Mouse (Mus musculus) left cerebral cortex, adult 2 months (tissue): ENCODE measurements around the gene Rab37. TPM values are rescaled to one million over a fixed set of nuclear protein-coding genes. Genes with fewer than 3 reads are reported as not detected.

Experiments
- DNase-seq, 2 experiments: peaks; one replicate each; pipeline ENCODE4 v3.0.0; 2021 to 2022; ENCODE audit warnings: low spot score in 2 of 2, mixed read lengths in 1 of 2; ENCODE audit errors: extremely low spot score in 1 of 2
- H3K27ac ChIP-seq: fragments of 200-600 bp; 2 replicates; pipeline ENCODE4 v1.8.1; 2022
- H3K4me3 ChIP-seq: fragments of 200-600 bp; 2 replicates; pipeline ENCODE4 v1.8.1; 2022
- CTCF ChIP-seq: fragments of 200-600 bp; IDR thresholded peaks from 2 replicates; pipeline ENCODE4 v1.8.1; 2022; ENCODE audit warnings: antibody characterized with exemption, mild to moderate bottlenecking, moderate library complexity
- intact Hi-C: fragments of 180-260 bp; cut with DNase I; formaldehyde crosslinking; loops from one replicate; pipeline ENCODE4 v1.15.1; 2025
- total RNA-seq, 2 experiments: library from RNA; stranded (reverse); gene quantifications; 2 replicates each; pipeline ENCODE4 v1.2.3; 2021

Gene Rab37
- total RNA-seq, 2 experiments from 2014 or later = 1.8 to 2.4 TPM

DNA sequence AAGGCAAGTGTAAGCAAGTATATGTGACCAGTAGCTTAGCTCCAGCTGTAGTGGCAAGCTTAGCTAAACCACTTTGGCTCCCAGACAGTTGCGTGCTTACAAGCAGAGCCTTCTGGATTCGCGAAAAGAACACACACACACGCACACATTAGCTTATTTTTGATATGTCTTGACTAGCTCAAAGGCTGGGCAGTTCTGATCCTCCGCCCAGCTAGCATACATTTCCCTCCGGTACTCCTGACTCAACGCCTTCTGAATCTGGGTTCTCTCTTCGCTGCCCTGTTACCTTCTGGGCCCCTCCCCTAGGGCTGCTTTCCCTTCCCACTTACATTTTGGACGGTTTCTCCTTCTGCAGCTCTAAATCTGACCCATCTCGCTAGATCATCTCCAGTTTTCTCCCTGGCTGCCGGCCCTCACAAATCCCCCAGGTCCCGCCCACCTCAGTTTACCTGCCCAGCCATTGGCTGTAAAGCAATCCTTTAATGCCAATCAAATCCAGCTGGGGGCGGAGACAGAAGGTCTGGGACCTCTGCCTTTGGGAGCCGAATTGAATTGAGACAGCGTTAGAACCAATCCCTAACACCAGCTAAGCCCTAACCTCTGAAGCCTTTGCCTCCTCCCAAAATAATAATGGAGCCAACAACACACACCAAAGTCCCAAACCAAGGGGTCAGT lies 60.7 kb downstream of the Rab37 start:
- DNase-seq = no peak
- intact Hi-C loops = loop anchor here (1.0 kb wide), 1 partner anchor 69 kb away; no protein-coding TSS in a partner anchor
- Histone ChIP-seq H3K27ac (no peak overlapping the region), H3K4me3 (no peak overlapping the region)
- TF ChIP-seq CTCF = no peak

- H3K4me3 ChIP-seq = no peak overlapping the region
- intact Hi-C loops = no loop called here
- no peak for DNase-seq
- H3K27ac ChIP-seq = no peak overlapping the region
- no peak for TF ChIP-seq CTCF
These were observed 61.9 kb downstream of the Rab37 start for GRCm38 (mm10) chr11:115153088-115153487.

GRCm38 (mm10) chr11:115153699-115154292 lies 62.6 kb downstream of the Rab37 start:
- Histone ChIP-seq H3K4me3 (no peak overlapping the region), H3K27ac (no peak overlapping the region)
- DNase-seq = peak; percentile 63 to 66
- peak; percentile 74 for TF ChIP-seq CTCF
- intact Hi-C loops = no loop called here

DNA sequence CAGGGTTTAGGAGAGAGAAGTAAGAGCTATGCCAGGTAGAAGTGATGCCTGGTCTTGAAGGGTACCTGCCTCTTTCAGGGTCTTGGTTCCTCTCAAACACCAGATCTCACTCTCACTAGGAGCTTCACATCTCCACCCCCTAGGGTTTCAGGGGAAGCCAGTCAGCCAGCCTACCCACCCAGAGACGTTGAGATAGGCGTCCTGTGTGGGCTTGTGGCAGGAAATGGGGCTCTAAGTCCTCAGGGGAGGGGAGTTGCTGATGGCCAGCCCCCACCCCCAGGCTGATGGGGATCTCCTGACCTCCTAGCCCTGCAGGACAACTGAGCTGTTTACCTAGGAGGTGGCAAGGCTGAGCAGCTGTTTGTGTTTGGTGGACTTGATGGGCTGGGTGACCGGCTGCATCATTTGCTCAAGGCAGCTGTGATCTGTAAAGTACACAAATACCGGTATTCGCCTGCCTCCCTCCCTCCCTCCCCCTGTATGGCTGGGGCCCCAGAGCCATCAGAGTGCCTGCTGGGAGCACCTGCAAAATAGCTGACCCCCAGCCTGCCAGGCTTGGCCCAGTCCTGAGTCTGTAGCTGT lies 63.9 kb downstream of the Rab37 start:
- no peak for TF ChIP-seq CTCF
- H3K27ac ChIP-seq = no peak overlapping the region
- intact Hi-C loops = no loop called here
- no peak overlapping the region for H3K4me3 ChIP-seq
- no peak for DNase-seq

- no peak for DNase-seq
- Histone ChIP-seq H3K4me3 (no peak overlapping the region), H3K27ac (no peak overlapping the region)
- intact Hi-C loops = no loop called here
- no peak for TF ChIP-seq CTCF
These were observed 66.9 kb downstream of the Rab37 start for GRCm38 (mm10) chr11:115157933-115158719.

DNA sequence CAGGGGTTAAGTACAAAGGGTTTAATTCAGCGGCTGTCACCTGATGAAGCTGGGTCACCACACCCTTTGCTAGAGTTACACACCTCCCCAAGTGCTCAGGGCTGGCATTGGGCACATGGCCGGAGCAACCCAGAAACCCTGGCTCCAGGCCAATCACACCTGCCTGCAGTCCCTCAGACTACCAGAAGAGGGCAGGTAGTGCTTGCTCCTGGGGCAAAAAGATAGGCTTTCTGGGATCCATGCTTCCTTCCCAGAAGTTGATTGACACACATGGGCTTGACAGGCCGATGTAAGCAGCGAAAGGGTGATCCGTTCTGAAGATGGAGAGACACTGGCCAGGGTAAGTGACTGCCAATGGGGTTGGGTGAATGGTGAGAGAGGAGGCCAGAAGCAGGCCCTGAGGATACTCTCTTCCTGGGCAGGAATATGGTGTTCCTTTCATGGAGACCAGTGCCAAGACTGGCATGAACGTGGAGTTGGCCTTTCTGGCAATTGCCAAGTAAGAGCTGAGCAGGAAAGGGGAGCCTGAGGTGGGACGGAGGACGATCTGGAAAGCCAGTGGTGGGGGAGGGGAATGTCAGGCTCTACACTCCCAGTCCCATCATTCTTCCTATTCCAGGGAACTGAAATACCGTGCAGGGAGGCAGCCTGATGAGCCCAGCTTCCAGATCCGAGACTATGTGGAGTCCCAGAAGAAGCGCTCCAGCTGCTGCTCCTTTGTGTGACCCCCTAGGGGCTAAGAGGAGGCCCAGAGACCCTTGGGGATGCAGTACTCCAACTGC lies 69.0 kb downstream of the Rab37 start:
- intact Hi-C loops = loop anchor here (2.0 kb wide), 1 partner anchor 111 kb away; no protein-coding TSS in a partner anchor
- Histone ChIP-seq H3K4me3 (no peak overlapping the region), H3K27ac (no peak overlapping the region)
- DNase-seq = peak; percentile 53 to 64
- peak; percentile 78 for TF ChIP-seq CTCF

GRCm38 (mm10) chr11:115160883-115161577 lies 69.8 kb downstream of the Rab37 start:
- TF ChIP-seq CTCF = peak; percentile 86
- intact Hi-C loops = loop anchor here (1.0 to 2.0 kb wide), 2 partner anchors 21 to 110 kb away; no protein-coding TSS in a partner anchor
- Histone ChIP-seq H3K27ac (no peak overlapping the region), H3K4me3 (no peak overlapping the region)
- peak; percentile 52 to 61 for DNase-seq

DNA sequence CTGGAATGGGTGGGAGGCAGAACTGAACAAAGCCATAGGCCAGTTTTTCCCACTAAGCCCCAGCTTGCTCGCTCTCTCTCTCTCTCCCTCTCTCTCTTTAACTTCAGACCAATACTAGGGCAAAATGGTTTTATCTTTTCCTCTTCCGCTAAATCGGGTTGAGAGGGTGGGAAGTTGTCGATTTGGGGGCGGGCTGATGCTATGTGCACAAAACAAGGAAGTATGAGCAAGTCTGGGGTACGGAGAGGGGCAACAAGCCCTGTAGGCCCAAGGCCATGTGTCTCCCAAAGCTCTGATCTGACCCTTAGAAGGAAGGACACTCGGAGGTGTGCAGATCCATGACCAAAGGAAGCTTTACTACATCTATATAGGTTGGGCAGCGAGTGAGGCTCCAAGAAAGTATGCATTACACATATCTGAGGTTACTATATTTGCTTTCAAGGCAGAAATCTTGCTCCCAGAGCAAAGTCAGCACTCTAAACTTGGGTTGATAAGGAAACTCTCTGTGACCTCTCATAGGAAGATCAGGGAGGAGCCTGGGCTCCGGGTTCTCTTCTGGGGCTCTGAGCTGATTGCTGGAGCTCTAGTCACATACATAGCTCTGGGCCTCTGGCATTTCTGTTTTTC lies 70.5 kb downstream of the Rab37 start:
- Histone ChIP-seq H3K4me3 (no peak overlapping the region), H3K27ac (no peak overlapping the region)
- intact Hi-C loops = loop anchor here (1.0 to 2.0 kb wide), 2 partner anchors 21 to 109 kb away; no protein-coding TSS in a partner anchor
- TF ChIP-seq CTCF = no peak
- DNase-seq = no peak

DNA sequence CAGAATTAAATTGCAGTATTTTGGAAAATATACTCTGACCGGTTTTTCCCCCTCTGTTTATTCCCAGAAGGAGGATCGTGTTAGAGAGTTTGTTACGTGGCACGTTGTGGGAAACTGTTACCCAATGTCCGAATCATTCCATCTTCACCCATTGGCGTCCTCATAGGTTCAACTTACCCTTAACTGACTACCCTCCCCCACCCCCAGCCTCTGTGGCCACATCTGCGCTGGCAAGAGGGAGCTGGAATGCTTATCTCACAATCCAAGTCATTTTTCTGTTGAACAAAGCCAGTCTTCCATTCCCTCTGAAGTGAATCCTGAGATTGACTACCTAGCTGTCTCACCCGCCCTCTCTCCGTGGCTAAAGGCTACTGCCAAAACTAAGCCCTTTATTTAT lies 71.0 kb downstream of the Rab37 start:
- Histone ChIP-seq H3K4me3 (no peak overlapping the region), H3K27ac (peak overlapping the region; percentile 65; the same call in 1 of the 2 replicates)
- DNase-seq = no peak
- TF ChIP-seq CTCF = no peak
- intact Hi-C loops = no loop called here

DNA sequence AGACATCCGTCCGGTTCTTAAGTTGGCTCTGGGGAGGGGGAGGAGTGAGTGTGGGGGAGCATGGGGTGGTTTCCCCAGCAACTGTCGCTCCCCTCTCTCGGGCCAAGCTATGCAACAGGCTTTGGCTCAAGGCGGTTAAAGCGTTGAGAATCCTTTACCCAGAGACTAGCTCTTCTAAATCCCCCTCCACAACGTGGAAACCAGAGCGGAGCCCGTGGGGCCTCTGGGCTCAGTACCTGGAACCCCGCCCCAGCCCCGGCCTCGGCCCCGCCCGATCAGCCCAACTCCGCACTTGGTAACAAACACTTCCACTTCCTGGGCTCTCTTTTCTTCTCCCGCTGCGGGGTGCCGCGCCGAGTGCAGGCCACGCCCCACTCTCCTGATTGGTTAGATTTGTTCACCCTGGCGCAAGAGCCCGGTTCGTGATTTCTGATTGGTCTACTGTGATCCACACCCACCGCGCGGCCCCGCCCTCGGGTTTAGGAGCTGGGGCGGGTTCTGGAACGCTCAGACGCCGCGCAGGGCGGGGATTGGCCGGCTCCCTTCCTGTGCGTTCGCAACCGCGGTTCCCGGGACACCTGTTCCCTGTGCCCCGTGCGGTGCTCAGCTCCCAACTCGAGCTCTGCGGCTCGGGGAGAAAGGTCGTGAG lies 71.7 kb downstream of the Rab37 start, which contains the start of gene Slc9a3r1:
Slc9a3r1 (plus strand) TSS at position 510 of the 649 bp plus-strand sequence.
- intact Hi-C loops = loop anchor here (1.0 kb wide), 1 partner anchor 69 kb away; no protein-coding TSS in a partner anchor
- Histone ChIP-seq H3K27ac (peak within 1 kb of the TSS; percentile 65), H3K4me3 (peak within 1 kb of the TSS; percentile 59)
- peak; percentile 86 to 91 for DNase-seq
- TF ChIP-seq CTCF = no peak
